Mouse (Mus musculus) CH12.LX (cell line): ENCODE measurements around the gene Limk2. TPM values are rescaled to one million over a fixed set of nuclear protein-coding genes. Genes with fewer than 3 reads are reported as not detected.

Experiments
- DNase-seq: peaks from one replicate; pipeline ENCODE4 v3.0.0-alpha.2; 2013; ENCODE audit errors: extremely low read depth
- H3K27ac ChIP-seq: 2 replicates; pipeline ENCODE4 v1.5.1; 2012; ENCODE audit warnings: low read depth, mild to moderate bottlenecking, control low read depth, moderate library complexity; ENCODE audit not compliant: insufficient read depth
- H3K27me3 ChIP-seq: replicated peaks from 2 replicates; pipeline ENCODE3; 2012; ENCODE audit warnings: inconsistent platforms
- H3K36me3 ChIP-seq, 2 experiments: replicated peaks in 1 of 2; 2 replicates each; pipeline versions ENCODE3 to v1.6.1; 2012; ENCODE audit warnings: inconsistent platforms in 1 of 2, low read length in 1 of 2, mild to moderate bottlenecking in 1 of 2, mixed read lengths in 1 of 2, moderate library complexity in 1 of 2; ENCODE audit not compliant: control insufficient read depth in 1 of 2, insufficient read depth in 1 of 2
- H3K4me1 ChIP-seq, 2 experiments: 2 replicates each; pipeline ENCODE4 v1.6.1; 2012; ENCODE audit warnings: inconsistent platforms in 1 of 2, moderate library complexity in 1 of 2; ENCODE audit not compliant: insufficient read depth in 2 of 2, control insufficient read depth in 1 of 2
- H3K4me2 ChIP-seq: 2 replicates; pipeline ENCODE4 v1.6.1; 2012; ENCODE audit warnings: low read depth, mild to moderate bottlenecking, control low read depth; ENCODE audit not compliant: poor library complexity, insufficient read depth, severe bottlenecking
- H3K4me3 ChIP-seq, 3 experiments: fragments of 150-350 bp in 1 of 3; sonication (generic) in 1 of 3; replicated peaks in 1 of 3; 2 replicates each; pipeline versions ENCODE3 to v1.5.1; 2011 to 2012; ENCODE audit warnings: low read depth in 2 of 3, low read length in 2 of 3, mild to moderate bottlenecking in 2 of 3, moderate library complexity in 2 of 3, control low read depth in 1 of 3, improper control_type of control experiment in 1 of 3, inconsistent platforms in 1 of 3, mixed read lengths in 1 of 3; ENCODE audit not compliant: poor library complexity in 1 of 3
- H3K79me2 ChIP-seq: replicated peaks from 2 replicates; pipeline ENCODE4 v1.6.1; 2012; ENCODE audit warnings: mild to moderate bottlenecking, moderate library complexity; ENCODE audit not compliant: control insufficient read depth, poor library complexity, insufficient read depth, severe bottlenecking; ENCODE audit errors: extremely low read depth
- H3K9ac ChIP-seq: 2 replicates; pipeline ENCODE4 v1.6.1; 2012; ENCODE audit warnings: low read depth, mild to moderate bottlenecking, control low read depth, moderate library complexity; ENCODE audit not compliant: insufficient read depth
- H3K9me3 ChIP-seq: replicated peaks from 2 replicates; pipeline ENCODE3; 2012; ENCODE audit warnings: low read length, inconsistent platforms, mixed read lengths
- CHD2 ChIP-seq: IDR thresholded peaks from 2 replicates; pipeline ENCODE4 v1.6.1; 2011; ENCODE audit warnings: low read length, improper control_type of control experiment
- E2F4 ChIP-seq: IDR thresholded peaks from 2 replicates; pipeline ENCODE4 v1.6.1; 2011; ENCODE audit warnings: low read depth, low read length, improper control_type of control experiment; ENCODE audit not compliant: insufficient replicate concordance
- EP300 ChIP-seq: IDR thresholded peaks from 2 replicates; pipeline ENCODE4 v1.6.1; 2011; ENCODE audit warnings: low read length, improper control_type of control experiment
- ETS1 ChIP-seq: conservative IDR thresholded peaks from 2 replicates; pipeline ENCODE4 v1.6.1; 2012; ENCODE audit warnings: low read depth, mild to moderate bottlenecking, inconsistent platforms, low read length, improper control_type of control experiment, moderate library complexity
- GABPA ChIP-seq: IDR thresholded peaks from 2 replicates; pipeline ENCODE4 v1.6.1; 2012; ENCODE audit warnings: low read depth, low read length, improper control_type of control experiment, inconsistent platforms; ENCODE audit not compliant: insufficient replicate concordance
- IRF4 ChIP-seq: IDR thresholded peaks from 2 replicates; pipeline ENCODE4 v1.6.1; 2014; ENCODE audit warnings: low read depth, mild to moderate bottlenecking, inconsistent platforms, low read length, improper control_type of control experiment
- JUND ChIP-seq: conservative IDR thresholded peaks from 2 replicates; pipeline ENCODE4 v1.6.1; 2011; ENCODE audit warnings: low read depth, low read length, improper control_type of control experiment
- MAZ ChIP-seq: IDR thresholded peaks from 2 replicates; pipeline ENCODE4 v1.6.1; 2012; ENCODE audit warnings: low read depth, mild to moderate bottlenecking, inconsistent platforms, low read length, improper control_type of control experiment, moderate library complexity
- MYC ChIP-seq: IDR thresholded peaks from 2 replicates; pipeline ENCODE4 v1.6.1; 2011; ENCODE audit warnings: low read depth, mild to moderate bottlenecking, improper control_type of control experiment, low read length
- PAX5 ChIP-seq: IDR thresholded peaks from 2 replicates; pipeline ENCODE4 v1.6.1; 2012; ENCODE audit warnings: low read length, inconsistent platforms, mixed read lengths
- POLR2A ChIP-seq: IDR thresholded peaks from 2 replicates; pipeline ENCODE4 v1.6.1; 2011; ENCODE audit warnings: low read depth, mild to moderate bottlenecking, improper control_type of control experiment, low read length
- TCF12 ChIP-seq: IDR thresholded peaks from 2 replicates; pipeline ENCODE4 v1.6.1; 2014; ENCODE audit warnings: low read depth, mild to moderate bottlenecking, inconsistent platforms, low read length, improper control_type of control experiment
- USF2 ChIP-seq: conservative IDR thresholded peaks from 2 replicates; pipeline ENCODE4 v1.6.1; 2011; ENCODE audit warnings: low read depth, low read length, improper control_type of control experiment
- ZKSCAN1 ChIP-seq: IDR thresholded peaks from 2 replicates; pipeline ENCODE4 v1.6.1; 2012; ENCODE audit warnings: low read depth, inconsistent platforms, low read length, improper control_type of control experiment, borderline replicate concordance
- ZNF384 ChIP-seq: IDR thresholded peaks from 2 replicates; pipeline ENCODE4 v1.6.1; 2012; ENCODE audit warnings: low read depth, low read length, improper control_type of control experiment, inconsistent platforms
- dilution Hi-C: fragments of 300-500 bp; cut with MboI; formaldehyde crosslinking; loops from 2 replicates; pipeline ENCODE4 v1.14.3; 2020; ENCODE audit warnings: low sequenced_read_pairs; ENCODE audit not compliant: extremely low pct_unique_long_range_greater_than_20kb, extremely low pct_ligation_motif_present
- in situ Hi-C: fragments of 300-500 bp; cut with MboI; formaldehyde crosslinking; loops from 3 replicates; pipeline ENCODE4 v1.14.3; 2019; ENCODE audit warnings: low sequenced_read_pairs, low pct_ligation_motif_present, low pct_unique_long_range_greater_than_20kb, mixed read lengths
- polyA plus RNA-seq: library from polyadenylated mRNA; unstranded; fragments of >175 nt; gene quantifications from 2 replicates; pipeline ENCODE4 v1.2.1, GENCODE M21; 2012; ENCODE audit warnings: low read depth; ENCODE audit not compliant: insufficient read length
- total RNA-seq, 2 experiments: library from RNA; depleted of rRNA; stranded (reverse); fragments of 300-350 nt in 1 of 2; fragments of >200 nt in 1 of 2; gene quantifications; 2 replicates each; pipeline ENCODE4 v1.2.3; 2012 to 2014

Gene Limk2
- total and polyA plus RNA-seq, 3 experiments = 41.5 to 64.0 (median 46.1) TPM

- no peak for DNase-seq
- no peak overlapping the region for H3K4me2 ChIP-seq
- TF ChIP-seq USF2 (no peak), ZKSCAN1 (no peak), TCF12 (no peak)
- H3K9ac ChIP-seq = no peak overlapping the region
- in situ Hi-C loops (no loop called here), dilution Hi-C loops (no loop called here)
- no peaks in the 10 kb centered on the region for H3K27me3 ChIP-seq
- peaks cover 8 to 65% of the 10 kb centered on the region in 2 experiments; a peak in 3 of 4 replicates for H3K4me1 ChIP-seq
- no peak overlapping the region for H3K4me3 ChIP-seq
- H3K36me3 ChIP-seq = peaks cover 39 to 80% of the 10 kb centered on the region in 2 experiments
- H3K79me2 ChIP-seq = no peaks in the 10 kb centered on the region
- H3K9me3 ChIP-seq = no peaks in the 10 kb centered on the region
- no peak overlapping the region for H3K27ac ChIP-seq
These were observed 98.0 kb downstream of the Limk2 start for GRCm38 (mm10) chr11:3310789-3311585.

- H3K36me3 ChIP-seq = peaks cover 47 to 87% of the 10 kb centered on the region in 2 experiments
- no peak overlapping the region for H3K27ac ChIP-seq
- no peak overlapping the region for H3K9ac ChIP-seq
- dilution Hi-C loops (no loop called here), in situ Hi-C loops (no loop called here)
- peaks cover 8 to 65% of the 10 kb centered on the region in 2 experiments; a peak in 3 of 4 replicates for H3K4me1 ChIP-seq
- no peaks in the 10 kb centered on the region for H3K27me3 ChIP-seq
- H3K9me3 ChIP-seq = no peaks in the 10 kb centered on the region
- no peak overlapping the region for H3K4me3 ChIP-seq
- no peak for TF ChIP-seq E2F4
- no peak for TF ChIP-seq JUND
- TF ChIP-seq MAZ = no peak
- TF ChIP-seq ETS1 = no peak
- TF ChIP-seq POLR2A = no peak
- no peak for TF ChIP-seq MYC
- no peak for TF ChIP-seq ZNF384
- TF ChIP-seq PAX5 = no peak
- no peak for TF ChIP-seq GABPA
- DNase-seq = no peak
- H3K79me2 ChIP-seq = no peaks in the 10 kb centered on the region
- no peak overlapping the region for H3K4me2 ChIP-seq
These were observed 99.1 kb downstream of the Limk2 start for GRCm38 (mm10) chr11:3309884-3310283.

GRCm38 (mm10) chr11:3307875-3308274, 101.1 kb downstream of the Limk2 start:
- Histone ChIP-seq H3K4me3 (no peak overlapping the region), H3K36me3 (peaks cover 52 to 95% of the 10 kb centered on the region in 2 experiments), H3K79me2 (no peaks in the 10 kb centered on the region), H3K9ac (no peak overlapping the region), H3K4me2 (no peak overlapping the region), H3K27ac (peak overlapping the region; percentile 65), H3K27me3 (no peaks in the 10 kb centered on the region), H3K9me3 (no peaks in the 10 kb centered on the region), H3K4me1 (peaks cover 8 to 54% of the 10 kb centered on the region in 2 experiments; a peak in 3 of 4 replicates)
- dilution Hi-C loops = no loop called here
- peak; percentile 83 for DNase-seq
- 0 out of 2 replicates have a peak, but pooled peaks have one; percentile 35 for TF ChIP-seq EP300
- no peak for TF ChIP-seq PAX5
- peak; percentile 59; the same call in 1 of the 2 replicates for TF ChIP-seq IRF4
- peak; percentile 14; the same call in 1 of the 2 replicates for TF ChIP-seq ETS1
- TF ChIP-seq CHD2 = no peak
- in situ Hi-C loops = no loop called here
